Mouse (Mus musculus) lung, postnatal 14 days (tissue): ENCODE data around the gene Kcna7.

Experiments used
- DNase-seq: peaks from one replicate; pipeline ENCODE4 v3.0.0; 2021

Kcna7 gene

DNA sequence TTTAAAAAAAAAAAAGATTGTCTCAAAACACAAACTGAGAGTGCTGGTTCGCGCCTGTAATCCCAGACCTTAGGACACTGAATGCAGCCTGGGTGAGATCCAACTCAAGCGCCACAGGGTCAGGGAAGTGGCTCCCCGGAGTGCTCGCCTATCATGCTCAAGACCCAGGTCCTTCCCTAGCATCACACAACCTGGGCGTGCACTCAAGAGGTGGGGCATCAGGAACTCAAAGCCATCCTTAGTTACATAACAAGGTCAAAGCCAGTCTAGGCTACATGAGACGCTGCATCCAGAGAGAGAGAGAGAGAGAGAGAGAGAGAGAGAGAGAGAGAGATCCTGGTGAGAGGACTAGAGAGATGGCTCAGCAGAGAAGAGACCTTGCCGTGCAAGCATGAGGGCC is 21.1 kb downstream of the Kcna7 start:
- no peak for DNase-seq

DNA sequence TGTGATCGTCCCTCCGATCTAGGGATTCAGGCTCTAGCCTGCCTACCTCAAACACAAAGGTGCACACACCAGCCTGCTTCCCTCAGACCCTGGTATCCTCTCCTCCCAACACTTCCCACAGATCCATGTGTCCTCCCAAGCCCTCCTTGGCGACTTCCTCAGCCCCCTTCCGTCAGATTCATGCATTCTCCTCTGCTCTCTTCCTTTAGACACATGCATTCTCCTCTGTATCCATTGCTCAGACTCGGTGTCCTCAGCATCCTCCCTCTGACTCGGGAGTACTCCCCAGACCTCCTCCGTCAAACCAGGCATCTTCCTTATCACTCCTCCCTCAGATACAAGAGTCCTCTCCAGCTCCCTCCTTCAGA is 28.4 kb downstream of the Kcna7 start:
- no peak for DNase-seq

DNA sequence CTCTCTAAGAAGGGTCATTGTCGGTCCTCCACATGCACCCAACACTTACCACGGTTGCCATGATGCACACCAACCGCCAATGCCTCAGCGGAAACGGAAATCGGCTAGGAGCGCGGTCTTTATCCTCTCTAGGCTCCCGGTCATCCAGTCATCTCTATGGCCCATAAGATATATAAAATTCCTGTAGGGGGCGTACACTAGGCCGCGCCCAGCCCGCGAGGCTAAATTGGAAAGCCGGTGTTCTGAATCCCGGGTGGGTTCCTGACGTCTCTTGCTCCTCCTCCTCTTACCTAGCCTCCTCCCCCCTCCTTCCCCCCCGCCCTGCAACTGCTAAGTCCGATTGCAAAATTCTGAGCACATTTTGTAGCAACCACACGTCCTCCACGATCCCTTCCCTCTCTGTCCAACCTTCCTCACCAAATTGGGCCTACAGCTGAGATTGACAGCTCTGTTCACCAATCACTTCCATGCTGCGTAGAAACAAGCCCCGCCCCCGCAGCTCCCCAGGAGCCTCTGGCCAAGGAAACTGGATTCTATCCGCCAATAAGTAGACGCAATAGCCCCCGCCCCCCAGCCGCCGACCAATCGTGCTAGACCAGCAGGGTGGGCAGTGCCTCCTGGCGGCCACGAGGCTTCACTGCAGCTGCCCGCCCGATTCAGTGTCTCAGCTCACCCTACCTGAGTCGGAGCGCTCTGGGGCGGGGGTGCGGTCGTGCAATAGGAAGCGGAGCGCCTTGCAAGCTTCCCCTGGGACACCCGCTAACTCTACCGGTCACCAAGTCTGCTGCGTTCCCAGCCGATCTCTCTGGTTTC is 29.0 kb downstream of the Kcna7 start, which contains the start of gene Gys1:
TSS of gene Gys1 (plus strand) at position 642 of the 813 bp plus-strand sequence.
- peak; percentile 100 for DNase-seq

DNA sequence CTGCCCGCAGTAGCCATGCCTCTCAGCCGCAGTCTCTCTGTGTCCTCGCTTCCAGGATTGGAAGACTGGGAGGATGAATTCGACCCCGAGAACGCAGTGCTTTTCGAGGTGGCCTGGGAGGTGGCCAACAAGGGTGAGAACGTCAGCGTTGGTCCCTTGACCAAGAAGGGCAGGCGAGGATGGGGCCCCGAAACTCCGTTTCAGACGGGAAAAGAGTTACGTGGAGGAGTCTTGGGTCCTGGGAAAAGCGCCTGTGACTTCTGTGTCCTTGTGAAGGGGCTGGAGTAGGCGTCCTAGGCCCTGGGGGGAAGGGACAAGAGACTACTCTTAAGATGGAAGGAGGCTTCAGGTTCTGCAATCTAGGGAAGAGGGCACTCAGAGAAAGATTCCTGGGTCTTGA is 29.6 kb downstream of the Kcna7 start:
- no peak for DNase-seq

DNA sequence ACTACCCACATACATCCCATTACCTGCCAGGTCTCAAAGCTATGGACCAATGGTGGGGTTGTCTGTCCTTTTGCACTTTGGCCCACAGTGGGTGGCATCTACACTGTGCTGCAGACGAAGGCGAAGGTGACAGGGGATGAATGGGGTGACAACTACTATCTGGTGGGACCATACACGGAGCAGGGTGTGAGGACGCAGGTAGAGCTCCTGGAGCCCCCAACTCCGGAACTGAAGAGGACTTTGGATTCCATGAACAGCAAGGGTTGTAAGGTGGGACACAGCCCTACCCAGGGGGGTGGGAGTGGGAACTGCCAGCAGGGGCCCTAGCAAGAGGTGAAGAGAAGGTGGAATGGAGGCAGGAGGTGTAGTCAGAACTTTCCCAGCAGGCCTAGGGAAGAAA is 31.0 kb downstream of the Kcna7 start:
- DNase-seq, result no peak

DNA sequence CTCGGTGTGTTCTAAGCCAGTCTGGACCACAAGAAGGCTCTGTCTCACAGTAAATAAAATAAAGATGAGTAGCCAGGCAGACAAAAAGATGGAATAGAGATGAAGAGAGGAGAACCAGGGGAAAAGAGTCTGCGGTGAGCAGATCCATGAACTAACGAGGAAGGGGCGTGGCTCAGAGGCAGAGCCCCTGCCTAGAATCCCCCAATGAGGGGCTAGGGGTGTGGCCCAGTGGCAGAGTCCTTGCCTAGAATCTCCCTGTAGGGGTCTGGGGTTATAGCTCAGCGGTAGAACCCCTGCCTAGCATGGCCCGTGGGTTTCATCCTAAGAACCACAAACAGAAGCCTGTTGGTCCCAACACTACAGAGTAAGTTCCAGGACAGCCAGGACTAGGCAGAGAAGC is 31.6 kb downstream of the Kcna7 start:
- no peak for DNase-seq

DNA sequence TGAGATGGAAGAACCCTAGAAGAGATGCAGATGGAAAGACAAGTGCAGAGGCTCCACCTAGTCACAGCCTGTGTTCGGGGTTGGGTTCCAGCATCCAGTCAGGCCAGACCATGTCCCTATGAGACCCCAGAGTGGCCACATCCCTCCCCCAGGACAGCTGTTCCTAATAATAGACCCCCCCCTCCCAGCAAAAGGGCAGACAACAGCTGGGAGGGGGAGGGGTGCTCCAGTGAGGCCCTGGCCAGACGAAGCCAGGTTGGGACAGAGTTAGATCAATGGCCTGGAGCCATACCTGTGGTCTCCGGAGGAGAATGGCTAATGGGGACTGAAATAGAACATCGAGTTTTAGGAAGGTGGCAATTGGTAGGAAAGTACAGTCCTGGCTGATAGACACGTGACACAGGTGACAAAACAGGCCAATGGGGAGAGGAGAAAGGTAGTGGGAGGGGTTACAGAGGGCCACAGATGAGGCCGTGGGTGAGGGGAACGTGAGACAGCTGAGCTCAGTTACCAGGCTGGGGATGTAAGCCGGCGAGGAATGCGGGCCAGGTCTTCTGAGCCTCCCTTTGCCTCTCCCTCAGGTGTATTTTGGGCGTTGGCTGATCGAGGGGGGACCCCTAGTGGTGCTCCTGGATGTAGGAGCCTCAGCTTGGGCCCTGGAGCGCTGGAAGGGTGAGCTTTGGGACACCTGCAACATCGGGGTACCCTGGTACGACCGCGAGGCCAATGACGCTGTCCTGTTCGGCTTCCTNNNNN is 32.2 kb downstream of the Kcna7 start, which contains the start of gene Ruvbl2:
TSS of gene Ruvbl2 (minus strand) at position 576 of the 756 bp plus-strand sequence.
- DNase-seq, result peak; percentile 36

DNA sequence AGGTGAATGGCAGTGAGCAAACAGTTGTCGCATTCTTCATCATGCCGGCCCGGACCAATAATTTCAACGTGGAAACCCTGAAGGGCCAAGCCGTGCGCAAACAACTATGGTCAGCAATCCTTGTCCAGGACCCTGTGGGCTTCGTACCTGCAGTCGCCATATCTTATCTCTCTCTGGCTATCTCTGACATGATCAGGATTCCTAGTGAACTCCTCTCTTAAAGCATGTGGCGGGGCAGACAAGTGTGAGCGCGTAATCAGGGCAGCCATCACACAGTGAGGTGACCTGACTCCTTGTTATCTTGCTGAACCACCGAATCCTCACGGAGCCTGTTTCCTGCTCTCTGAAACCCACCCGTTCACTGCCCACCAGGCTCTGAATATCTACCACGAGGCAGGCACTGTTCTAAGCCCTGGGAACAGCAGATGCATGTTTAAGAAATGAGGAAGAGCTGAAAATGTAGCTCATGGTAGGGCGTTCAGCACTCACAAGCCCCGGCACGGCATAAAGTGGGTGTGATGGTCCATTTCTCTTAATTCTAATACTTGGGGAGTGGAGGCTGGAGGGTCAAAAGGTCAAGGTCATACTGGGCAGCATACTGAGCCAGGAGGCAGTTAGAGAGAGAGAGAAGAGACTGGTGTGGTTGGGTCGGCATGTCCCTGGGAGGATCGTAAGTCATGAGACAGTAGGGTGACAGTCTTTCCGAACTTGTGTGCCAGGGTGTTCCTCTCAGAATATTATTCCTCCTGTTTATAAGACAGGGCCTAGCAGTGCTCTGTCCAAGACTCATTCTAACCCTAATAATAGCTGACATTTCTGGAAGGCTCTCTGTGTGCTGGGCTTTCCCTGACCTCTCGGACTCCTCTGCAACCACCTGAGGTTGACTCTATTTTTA is 38.3 kb downstream of the Kcna7 start:
- DNase-seq, result no peak

DNA sequence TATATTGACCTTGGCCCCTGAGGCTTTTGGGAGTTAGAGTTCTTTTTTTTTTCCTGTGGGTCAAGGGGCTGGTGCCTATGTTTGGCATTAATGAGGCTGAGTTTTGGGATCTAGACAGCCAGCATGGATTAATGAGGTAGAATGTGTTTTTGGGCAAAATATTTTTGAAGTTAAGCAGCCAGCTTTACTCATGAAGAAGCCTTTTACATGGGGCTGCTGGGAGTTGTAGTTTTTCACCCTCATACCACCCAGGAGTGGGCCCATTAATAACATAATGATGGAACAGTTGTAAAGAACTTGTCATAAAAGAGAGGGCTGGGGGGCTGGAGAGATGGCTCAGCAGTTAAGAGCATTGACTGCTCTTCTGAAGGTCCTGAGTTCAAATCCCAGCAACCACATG is 41.1 kb downstream of the Kcna7 start:
- DNase-seq, result no peak

DNA sequence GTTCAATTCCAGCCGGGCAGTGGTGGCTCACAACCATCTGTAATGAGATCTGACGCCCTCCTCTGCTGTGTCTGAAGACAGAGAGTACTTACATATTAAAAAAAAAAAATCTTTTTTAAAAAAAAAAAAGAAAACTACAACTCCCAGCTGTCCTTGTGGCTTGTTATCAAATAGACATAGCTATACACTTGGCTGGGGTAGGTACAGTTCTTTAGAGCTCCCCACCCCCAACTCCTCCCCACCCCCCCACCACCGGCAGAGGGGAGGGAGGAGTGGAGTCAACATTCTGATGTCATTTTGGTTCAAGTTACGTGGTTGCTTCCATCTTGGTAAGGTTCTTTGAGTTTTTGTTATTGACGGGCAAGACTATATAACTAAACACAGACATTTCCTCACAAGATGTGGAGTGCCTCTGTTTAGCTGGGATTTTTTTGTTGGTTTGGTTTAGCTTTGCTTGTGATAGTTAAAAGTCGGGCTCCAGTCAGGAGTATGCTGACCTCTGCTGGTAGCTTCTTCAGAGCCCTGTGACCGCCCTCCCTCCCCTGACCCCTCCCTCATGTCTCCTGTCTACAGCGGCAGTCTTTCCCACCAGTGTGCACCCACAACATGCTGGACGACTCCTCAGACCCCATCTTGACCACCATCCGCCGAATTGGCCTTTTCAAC is 42.0 kb downstream of the Kcna7 start:
- peak; percentile 37 for DNase-seq

DNA sequence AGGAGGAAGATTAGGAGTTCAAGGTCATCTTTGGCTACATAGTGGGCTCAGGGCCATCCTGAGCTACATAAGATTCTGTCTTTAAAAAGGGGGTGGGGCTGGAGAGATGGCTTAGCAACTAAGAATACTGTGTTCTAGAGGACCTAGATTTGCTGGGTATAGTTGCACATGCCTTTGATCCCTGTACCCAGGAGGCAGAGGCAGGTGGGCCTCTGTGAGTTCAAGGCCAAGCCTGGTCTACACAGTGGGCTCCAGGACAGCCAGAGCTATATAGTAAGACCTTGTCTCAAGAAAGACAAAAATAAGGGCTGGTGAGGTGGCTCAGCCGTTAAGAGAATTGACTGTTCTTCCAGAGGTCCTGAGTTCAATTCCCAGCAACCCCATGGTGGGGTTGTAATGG is 44.5 kb downstream of the Kcna7 start:
- no peak for DNase-seq

DNA sequence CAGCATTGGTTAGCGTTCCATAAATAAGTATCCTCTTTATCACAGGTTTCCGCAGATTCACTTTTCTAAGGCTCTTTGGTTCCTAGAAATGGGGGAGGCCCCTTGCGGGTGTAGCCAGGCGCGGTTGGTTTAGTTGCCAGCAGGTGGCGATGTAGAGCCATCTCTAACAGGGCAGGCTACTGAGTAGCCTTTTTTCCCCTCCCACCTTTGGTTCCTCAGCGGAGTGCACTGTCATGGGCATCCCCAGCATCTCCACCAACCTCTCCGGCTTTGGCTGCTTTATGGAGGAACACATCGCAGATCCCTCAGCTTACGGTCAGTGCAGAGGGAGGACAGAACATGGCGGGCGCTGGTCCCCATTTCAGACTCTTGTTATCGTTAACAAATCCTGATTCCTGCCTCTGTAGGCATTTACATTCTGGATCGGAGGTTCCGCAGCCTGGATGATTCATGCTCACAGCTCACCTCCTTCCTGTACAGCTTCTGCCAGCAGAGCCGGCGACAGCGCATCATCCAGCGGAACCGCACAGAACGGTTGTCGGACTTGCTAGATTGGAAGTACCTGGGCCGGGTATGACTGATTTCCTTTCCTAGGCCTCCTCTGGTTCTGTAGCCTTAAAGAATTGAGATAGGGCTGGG is 46.0 kb downstream of the Kcna7 start:
- DNase-seq, result peak; percentile 88

DNA sequence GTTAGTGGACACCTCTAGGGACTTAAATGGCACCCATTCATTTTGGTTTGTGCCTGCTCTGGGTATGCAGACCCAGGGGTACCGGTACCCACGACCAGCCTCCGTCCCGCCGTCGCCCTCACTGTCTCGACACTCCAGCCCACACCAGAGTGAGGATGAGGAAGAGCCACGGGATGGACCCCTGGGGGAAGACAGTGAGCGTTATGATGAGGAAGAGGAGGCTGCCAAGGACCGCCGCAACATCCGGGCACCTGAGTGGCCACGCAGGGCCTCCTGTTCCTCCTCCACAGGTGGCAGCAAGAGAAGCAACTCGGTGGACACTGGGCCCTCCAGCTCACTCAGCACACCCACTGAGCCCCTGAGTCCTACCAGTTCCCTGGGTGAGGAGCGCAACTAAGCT is 49.5 kb downstream of the Kcna7 start:
- no peak for DNase-seq

DNA sequence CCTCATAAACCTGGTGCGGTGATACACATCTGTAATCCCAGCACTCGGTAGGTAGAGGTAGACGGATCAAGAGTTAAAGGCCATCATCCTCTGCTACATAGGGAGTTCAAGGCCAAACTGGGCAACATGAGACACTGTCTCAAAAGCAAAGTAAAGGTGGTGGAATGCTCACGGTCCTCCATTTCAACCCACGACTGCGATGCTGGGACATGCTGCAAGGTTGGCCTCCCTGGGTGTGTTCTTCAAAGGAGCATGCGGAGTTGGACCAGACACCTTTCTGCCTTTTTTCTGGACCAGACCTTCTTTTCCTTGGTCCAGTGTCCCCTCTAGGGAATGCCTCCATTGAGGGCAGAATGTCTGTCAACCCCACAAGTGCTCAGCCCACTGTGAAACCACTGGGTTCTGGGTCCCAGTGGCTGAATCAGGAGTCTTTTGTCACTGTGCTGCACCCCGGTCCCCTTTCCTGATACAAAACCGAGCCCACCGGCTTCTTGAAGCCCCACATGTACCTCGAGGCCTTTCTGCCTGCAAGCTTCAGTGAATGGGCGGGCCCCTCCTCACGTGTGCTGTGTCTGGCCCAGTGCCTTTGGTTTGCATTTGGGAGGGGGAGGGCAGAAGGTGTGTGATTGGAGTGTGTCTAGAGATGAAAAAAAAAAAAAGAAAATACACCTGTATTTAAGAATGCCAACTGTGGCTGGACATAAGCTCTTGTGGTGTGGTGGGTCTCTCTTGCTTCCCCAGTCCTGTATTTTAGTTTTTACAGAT is 50.7 kb downstream of the Kcna7 start:
- no peak for DNase-seq

DNA sequence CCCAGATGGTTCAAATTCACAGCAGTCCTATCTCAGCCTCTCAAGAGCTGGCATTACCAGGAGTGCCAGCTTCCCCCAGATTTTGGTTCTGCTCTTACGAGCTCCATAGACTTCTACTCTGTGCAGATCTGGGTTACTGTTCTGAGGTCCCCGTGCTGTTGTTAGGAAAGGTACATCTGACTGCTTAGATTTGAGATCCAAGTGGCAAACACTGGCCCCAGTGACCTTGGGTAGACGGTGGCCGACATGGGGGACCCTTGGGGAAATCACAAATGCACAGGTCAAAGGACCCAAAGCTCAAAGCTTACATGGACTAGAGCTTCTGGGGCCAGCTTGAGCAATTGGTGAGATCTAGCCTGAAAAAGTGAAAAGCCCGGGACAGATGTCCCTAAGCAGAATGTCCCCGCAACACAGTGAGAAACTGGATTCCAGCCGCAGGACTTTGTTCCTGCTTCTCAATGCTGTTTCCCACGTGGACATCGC is 51.3 kb downstream of the Kcna7 start:
- no peak for DNase-seq

DNA sequence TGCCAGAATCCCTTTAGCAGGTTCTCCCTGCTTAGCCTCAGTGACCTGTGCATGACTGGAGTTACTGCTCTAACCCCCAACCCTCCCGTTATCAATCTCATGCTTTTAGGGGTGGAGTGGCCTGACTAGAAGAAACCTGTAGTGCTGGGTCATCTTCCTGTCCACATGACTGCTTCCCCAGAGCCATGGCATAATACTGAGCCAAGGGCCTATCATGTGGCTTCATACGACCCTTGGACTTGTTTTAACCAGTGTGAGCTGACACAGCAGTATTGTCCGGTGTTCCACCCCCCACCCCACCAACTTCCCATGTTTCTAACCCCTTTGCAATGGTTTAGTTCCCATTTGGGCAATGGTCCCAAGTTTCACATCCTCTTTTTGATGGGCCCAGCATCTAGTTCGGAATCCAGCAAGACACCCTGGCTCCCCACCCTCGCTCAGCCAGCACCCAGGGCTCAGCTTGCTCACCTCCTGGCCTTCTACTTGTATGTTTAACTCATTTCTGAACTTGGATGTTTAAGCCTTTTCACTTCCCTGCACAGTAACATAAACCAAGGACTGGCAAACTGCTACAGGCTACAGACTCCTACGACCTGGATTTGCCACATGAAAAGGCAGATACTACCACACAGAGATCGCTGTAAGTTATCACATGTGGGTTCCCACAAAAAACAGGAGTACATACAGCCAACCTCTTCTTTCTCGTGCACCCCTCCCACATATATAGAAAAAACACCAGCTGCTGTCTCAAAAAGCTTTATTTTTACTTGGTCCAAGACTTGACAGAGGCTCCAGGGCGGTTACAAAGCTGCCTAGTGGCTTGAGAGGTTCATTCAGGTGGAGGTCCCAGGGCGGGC is 52.0 kb downstream of the Kcna7 start:
- no peak for DNase-seq

DNA sequence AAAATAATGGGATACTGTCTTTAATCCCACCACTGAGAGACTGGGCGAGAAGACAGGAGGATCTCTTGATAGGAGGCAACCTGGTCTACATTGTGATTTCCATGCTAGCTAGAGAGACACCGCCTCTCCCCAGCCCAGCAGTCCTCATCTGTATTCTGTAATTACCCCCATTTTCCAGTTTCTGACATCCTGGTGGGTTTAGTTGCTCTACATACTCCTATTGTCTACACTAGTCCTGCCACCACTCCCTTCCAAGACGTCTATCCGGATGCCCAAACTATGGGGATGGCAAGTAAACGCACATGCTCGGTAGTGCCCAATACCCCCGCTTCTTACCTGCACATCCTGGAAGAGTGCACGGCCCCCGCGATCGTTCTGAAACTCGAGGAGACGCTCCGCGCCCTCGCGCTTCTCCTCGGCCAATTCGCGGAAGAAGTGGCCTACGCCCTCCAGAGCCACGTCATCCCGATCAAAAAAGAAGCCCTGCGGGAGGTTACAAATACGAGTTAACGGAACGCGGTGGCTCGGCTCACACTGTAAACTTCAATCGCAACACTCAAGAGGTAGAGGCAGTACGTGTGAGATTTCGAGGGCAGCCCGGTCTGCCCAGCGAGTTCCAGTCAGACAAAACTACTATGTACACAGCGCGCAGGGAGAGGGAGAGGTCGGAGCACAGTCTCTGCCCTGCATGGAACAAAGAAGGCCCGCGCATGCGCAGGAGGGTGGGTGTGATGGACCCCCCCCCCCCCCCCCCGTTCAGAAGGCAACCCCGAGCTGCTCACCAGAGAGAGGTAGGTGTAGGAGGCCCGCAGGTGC is 53.5 kb downstream of the Kcna7 start:
- DNase-seq, result peak; percentile 88
